Mouse (Mus musculus) lung, embryonic 16.5 days (tissue): Measurements from ENCODE around the gene Tesk2. TPM values are rescaled to one million over a fixed set of nuclear protein-coding genes. Genes with fewer than 3 reads are reported as not detected.
A peak's percentile ranks its signal among the peaks of the same experiment; 100 is the strongest.

ENCODE experiments used
- ATAC-seq: fragments of 200-750 bp; cut with Nextera tagmentation; 2 replicates; pipeline ENCODE4 v1.8.0; 2017; ENCODE audit warnings: low read depth, mild to moderate bottlenecking, moderate library complexity
- H3K27ac ChIP-seq: fragments of 300-500 bp; sonication (generic); 2 replicates; pipeline ENCODE4 v1.5.1; 2014; ENCODE audit warnings: mild to moderate bottlenecking, control low read depth, low read length
- H3K27me3 ChIP-seq: fragments of 300-500 bp; sonication (generic); 2 replicates; pipeline ENCODE4 v1.6.1; 2014; ENCODE audit warnings: low read depth, low read length, mixed read lengths; ENCODE audit not compliant: control insufficient read depth, insufficient read depth
- H3K36me3 ChIP-seq: fragments of 300-500 bp; sonication (generic); 2 replicates; pipeline ENCODE4 v1.6.1; 2014; ENCODE audit warnings: low read length; ENCODE audit not compliant: control insufficient read depth, insufficient read depth
- H3K4me1 ChIP-seq: fragments of 300-500 bp; sonication (generic); replicated peaks from 2 replicates; pipeline ENCODE4 v1.6.1; 2014; ENCODE audit warnings: low read length, mixed read lengths; ENCODE audit not compliant: control insufficient read depth, insufficient read depth
- H3K4me2 ChIP-seq: fragments of 300-500 bp; sonication (generic); 2 replicates; pipeline ENCODE4 v1.6.1; 2014; ENCODE audit warnings: low read depth, low read length, control low read depth
- H3K4me3 ChIP-seq: fragments of 300-500 bp; sonication (generic); 2 replicates; pipeline ENCODE4 v1.5.1; 2014; ENCODE audit warnings: mild to moderate bottlenecking, low read length, control low read depth
- H3K9ac ChIP-seq: fragments of 300-500 bp; sonication (generic); 2 replicates; pipeline ENCODE4 v1.6.1; 2014; ENCODE audit warnings: low read length, control low read depth
- H3K9me3 ChIP-seq: fragments of 300-500 bp; sonication (generic); 2 replicates; pipeline ENCODE4 v1.6.1; 2016; ENCODE audit warnings: low read length; ENCODE audit not compliant: control insufficient read depth
- WGBS: fragments of 180-500 bp; shearing (Covaris S2); extraction: QIAGEN DNeasy Blood & Tissue Kit; methylation state at CpG from one replicate; pipeline ENCODE4 v1.1.7; 2014; 5-methylcytosine and 5-hydroxymethylcytosine counted together
- polyA plus RNA-seq: library from polyadenylated mRNA; unstranded; fragments of >200 nt; fragmentation: Nextera tagmentation; extraction: Ambion mirVana; gene quantifications from 2 replicates; pipeline ENCODE4 v1.2.1, GENCODE M21; 2015

Gene Tesk2
- polyA plus RNA-seq, 1 experiment from 2014 or later = 8.2 TPM

DNA sequence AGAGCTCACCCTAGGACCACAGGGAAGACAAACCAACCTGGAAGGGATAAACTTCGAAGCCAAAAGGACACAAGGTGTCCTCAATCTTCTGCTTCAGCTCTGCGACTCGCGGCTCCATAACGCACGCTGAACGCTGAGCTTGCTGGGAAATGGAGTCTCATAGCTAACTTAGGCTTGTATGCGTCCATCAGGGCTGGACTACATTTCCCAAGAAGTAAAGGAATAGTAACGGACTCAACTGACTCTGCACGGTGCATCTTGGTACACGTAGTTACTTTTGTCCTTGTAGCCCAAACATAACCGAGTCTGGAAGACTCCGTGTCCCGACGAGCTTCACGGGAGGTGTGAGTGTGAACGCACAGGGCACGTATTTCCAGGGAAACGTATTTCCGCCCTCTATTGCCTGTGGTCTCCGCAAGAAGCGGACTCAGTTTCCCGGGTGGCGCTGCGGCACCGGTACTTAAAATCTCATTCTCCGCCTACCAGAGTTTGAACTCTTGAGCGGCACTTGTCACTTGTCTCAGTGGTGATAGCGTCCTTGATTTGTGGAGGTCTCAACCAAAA is 12.5 kb upstream of the Tesk2 start, which contains the start of the genes Mmachc and Ccdc163:
TSS of gene Mmachc (minus strand) at position 206 of the 564 bp plus-strand sequence.
TSS of gene Ccdc163 (plus strand) at position 309 of the 564 bp plus-strand sequence.
- Histone ChIP-seq H3K4me2 (peak within 1 kb of the TSS; percentile 87), H3K4me3 (peak within 1 kb of the TSS; percentile 85), H3K9me3 (no peaks in the 10 kb centered on the region), H3K4me1 (peaks cover 10% of the 10 kb centered on the region), H3K27ac (0 out of 2 replicates have a peak within 1 kb of the TSS, but pooled peaks have one; percentile 12), H3K36me3 (peaks cover 5% of the 10 kb centered on the region), H3K27me3 (no peaks in the 10 kb centered on the region), H3K9ac (peak within 1 kb of the TSS; percentile 81)
- WGBS = under 1% methylated on average over 29 of the region's 29 CpGs
- peak; percentile 99 for ATAC-seq

GRCm38 (mm10) chr4:116708791-116709390 is 11.9 kb upstream of the Tesk2 start:
- Histone ChIP-seq H3K4me3 (peak overlapping the region; percentile 85), H3K9me3 (no peaks in the 10 kb centered on the region), H3K4me1 (peaks cover 10% of the 10 kb centered on the region), H3K9ac (peak overlapping the region; percentile 62), H3K4me2 (peak overlapping the region; percentile 66), H3K27ac (0 out of 2 replicates have a peak overlapping the region, but pooled peaks have one; percentile 12), H3K36me3 (peaks cover 3% of the 10 kb centered on the region), H3K27me3 (no peaks in the 10 kb centered on the region)
- 3% methylated on average over 9 of the region's 9 CpGs for WGBS
- ATAC-seq = peak; percentile 5

DNA sequence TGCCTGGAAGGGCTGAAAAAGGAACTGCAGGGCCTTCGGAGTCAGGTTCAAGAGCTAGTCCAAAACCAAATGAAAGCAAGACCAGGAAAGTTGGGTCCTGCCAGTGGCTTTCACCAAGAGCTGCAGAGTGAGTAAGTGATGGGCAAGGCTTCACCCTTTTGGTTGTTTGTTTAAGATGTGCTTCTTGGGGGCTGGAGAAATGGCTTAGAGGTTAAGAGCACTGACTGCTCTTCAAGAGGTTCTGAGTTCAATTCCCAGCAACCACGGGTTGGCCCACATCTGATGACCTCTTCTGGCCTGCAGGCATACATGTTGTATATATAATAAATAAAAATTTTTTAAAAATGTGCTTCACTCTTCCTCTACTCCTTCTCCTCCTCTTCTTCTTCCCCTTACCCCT is 10.6 kb upstream of the Tesk2 start:
- H3K9ac ChIP-seq = no peak overlapping the region
- peaks cover 10% of the 10 kb centered on the region for H3K4me1 ChIP-seq
- no peaks in the 10 kb centered on the region for H3K9me3 ChIP-seq
- H3K36me3 ChIP-seq = no peaks in the 10 kb centered on the region
- no peak for ATAC-seq
- no peak overlapping the region for H3K4me3 ChIP-seq
- no peak overlapping the region for H3K27ac ChIP-seq
- WGBS = 82% methylated on average over 2 of the region's 2 CpGs
- H3K4me2 ChIP-seq = no peak overlapping the region
- H3K27me3 ChIP-seq = no peaks in the 10 kb centered on the region

- WGBS = 81% methylated on average over 1 of the region's 1 CpGs
- peaks cover 7% of the 10 kb centered on the region for H3K4me1 ChIP-seq
- no peak overlapping the region for H3K4me3 ChIP-seq
- H3K4me2 ChIP-seq = no peak overlapping the region
- no peak overlapping the region for H3K27ac ChIP-seq
- H3K9ac ChIP-seq = no peak overlapping the region
- ATAC-seq = no peak
- no peaks in the 10 kb centered on the region for H3K27me3 ChIP-seq
- no peaks in the 10 kb centered on the region for H3K36me3 ChIP-seq
- H3K9me3 ChIP-seq = no peaks in the 10 kb centered on the region
Observed at GRCm38 (mm10) chr4:116712536-116712935, 8.2 kb upstream of the Tesk2 start.

- H3K4me2 ChIP-seq = no peak overlapping the region
- no peak overlapping the region for H3K9ac ChIP-seq
- no peaks in the 10 kb centered on the region for H3K27me3 ChIP-seq
- no peak overlapping the region for H3K4me3 ChIP-seq
- WGBS = 11% methylated on average over 3 of the region's 3 CpGs
- peaks cover 7% of the 10 kb centered on the region; the same call in 1 of the 2 replicates for H3K4me1 ChIP-seq
- no peaks in the 10 kb centered on the region for H3K9me3 ChIP-seq
- H3K36me3 ChIP-seq = no peaks in the 10 kb centered on the region
- no peak overlapping the region for H3K27ac ChIP-seq
- ATAC-seq = no peak
Observed at GRCm38 (mm10) chr4:116719396-116719795, 1.4 kb upstream of the Tesk2 start.

DNA sequence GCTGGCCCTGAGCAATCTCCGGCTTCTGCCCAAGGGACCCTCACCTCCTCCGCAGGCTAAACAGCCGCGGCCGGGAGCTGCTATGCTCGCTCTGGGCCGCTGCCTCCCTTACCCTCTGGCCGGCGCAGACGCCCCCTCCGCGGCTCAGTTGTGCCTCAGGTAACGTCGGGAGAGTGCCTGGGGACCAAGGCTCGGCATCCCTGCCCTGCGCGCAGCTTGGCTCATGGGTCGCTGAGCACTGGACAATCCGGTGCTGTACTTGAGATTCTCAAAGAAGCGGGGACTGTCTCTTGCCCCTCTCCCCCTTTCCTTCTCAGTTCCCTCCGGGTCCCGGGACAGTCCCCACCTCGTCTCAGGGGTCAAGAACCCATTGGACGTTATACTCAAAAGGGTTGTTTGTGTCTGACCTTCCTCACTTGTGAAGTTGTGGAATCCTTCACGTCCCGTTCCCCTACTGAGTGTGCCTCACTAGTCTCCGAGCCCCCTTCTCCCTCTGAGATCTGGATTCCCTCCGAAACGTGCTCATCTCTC is 415 bp downstream of the Tesk2 start:
- H3K27ac ChIP-seq = peak overlapping the region; percentile 86
- H3K36me3 ChIP-seq = no peaks in the 10 kb centered on the region
- WGBS = under 1% methylated on average over 29 of the region's 29 CpGs
- no peaks in the 10 kb centered on the region for H3K27me3 ChIP-seq
- peaks cover 7% of the 10 kb centered on the region for H3K4me1 ChIP-seq
- H3K4me2 ChIP-seq = peak overlapping the region; percentile 67
- no peak; the same call in 1 of the 2 replicates for ATAC-seq
- peak overlapping the region; percentile 72 for H3K4me3 ChIP-seq
- peak overlapping the region; percentile 86 for H3K9ac ChIP-seq
- no peaks in the 10 kb centered on the region for H3K9me3 ChIP-seq

GRCm38 (mm10) chr4:116722230-116722629 is 1.5 kb downstream of the Tesk2 start:
- H3K27ac ChIP-seq = no peak overlapping the region
- H3K9ac ChIP-seq = no peak overlapping the region
- ATAC-seq = no peak

GRCm38 (mm10) chr4:116725444-116725843 is 4.7 kb downstream of the Tesk2 start:
- WGBS = 73% methylated on average over 5 of the region's 5 CpGs
- Histone ChIP-seq H3K27me3 (no peaks in the 10 kb centered on the region), H3K9me3 (no peaks in the 10 kb centered on the region), H3K9ac (no peak overlapping the region), H3K27ac (no peak overlapping the region), H3K4me2 (no peak overlapping the region), H3K4me3 (no peak overlapping the region), H3K4me1 (peaks cover 7% of the 10 kb centered on the region), H3K36me3 (no peaks in the 10 kb centered on the region)
- no peak for ATAC-seq

More at GRCm38 (mm10) chr4:116722230-116722629, 1.5 kb downstream of the Tesk2 start:
- no peaks in the 10 kb centered on the region for H3K36me3 ChIP-seq
- no peaks in the 10 kb centered on the region for H3K9me3 ChIP-seq
- WGBS = 50% methylated on average over 7 of the region's 7 CpGs
- peak overlapping the region; percentile 67; the same call in 1 of the 2 replicates for H3K4me2 ChIP-seq
- H3K4me1 ChIP-seq = peaks cover 7% of the 10 kb centered on the region
- no peak overlapping the region for H3K4me3 ChIP-seq
- no peaks in the 10 kb centered on the region for H3K27me3 ChIP-seq

GRCm38 (mm10) chr4:116727401-116727800 is 6.7 kb downstream of the Tesk2 start:
- peaks cover under 1% of the 10 kb centered on the region; the same call in 1 of the 2 replicates for H3K4me1 ChIP-seq
- no peak for ATAC-seq
- WGBS = 61% methylated on average over 3 of the region's 3 CpGs

More at GRCm38 (mm10) chr4:116727401-116727800, 6.7 kb downstream of the Tesk2 start:
- no peaks in the 10 kb centered on the region for H3K9me3 ChIP-seq
- H3K27ac ChIP-seq = no peak overlapping the region
- H3K36me3 ChIP-seq = no peaks in the 10 kb centered on the region
- no peak overlapping the region for H3K4me2 ChIP-seq
- H3K9ac ChIP-seq = no peak overlapping the region
- no peaks in the 10 kb centered on the region for H3K27me3 ChIP-seq
- H3K4me3 ChIP-seq = no peak overlapping the region
